Mouse (Mus musculus): Measurements from ENCODE around the gene Kng1.
"Not testable (repeated sequence)": the region's sequence is repeated elsewhere in the genome, so short reads cannot be mapped to it uniquely, and the experiment has no call there.

Kng1 gene

DNA sequence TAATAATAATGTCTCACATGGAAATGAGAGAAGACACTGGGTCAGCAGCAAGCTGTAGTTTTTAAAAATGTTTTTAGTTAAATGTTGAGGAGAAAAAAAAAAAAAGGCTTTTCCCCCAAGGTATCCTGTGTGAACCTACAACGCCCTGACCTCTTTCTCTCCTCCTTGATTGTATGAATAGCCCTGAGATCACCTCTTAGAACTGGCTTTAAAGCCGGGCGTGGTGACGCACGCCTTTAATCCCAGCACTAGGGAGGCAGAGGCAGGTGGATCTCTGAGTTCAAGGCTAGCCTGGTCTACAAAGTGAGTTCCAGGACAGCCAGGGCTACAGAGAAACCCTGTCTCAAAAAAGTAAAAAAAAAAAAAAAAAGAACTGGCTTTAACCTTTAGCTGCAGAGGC lies 37.9 kb downstream of the Kng1 start:
- DNase-seq, result not testable (repeated sequence)

DNA sequence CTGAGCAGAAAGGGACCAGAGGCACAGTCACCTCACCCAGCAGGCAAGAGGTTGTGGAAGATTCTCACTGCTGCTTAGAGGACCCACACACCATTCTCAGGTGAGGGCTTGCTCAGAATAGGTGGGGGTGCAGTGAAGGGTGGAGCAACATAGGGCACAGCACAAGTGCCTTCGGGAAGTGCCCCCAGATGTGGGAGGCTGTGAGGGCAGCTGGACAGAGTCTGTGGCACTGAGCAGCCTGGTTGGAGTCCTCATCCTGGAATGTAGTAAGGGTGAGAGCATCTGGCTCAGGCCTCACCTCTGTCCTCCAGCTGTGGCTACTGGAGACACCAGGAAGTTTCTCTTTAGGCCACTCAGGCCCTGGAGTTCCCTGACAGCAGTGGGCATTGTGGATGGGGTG lies 39.2 kb downstream of the Kng1 start:
- DNase-seq, result not testable (repeated sequence)

DNA sequence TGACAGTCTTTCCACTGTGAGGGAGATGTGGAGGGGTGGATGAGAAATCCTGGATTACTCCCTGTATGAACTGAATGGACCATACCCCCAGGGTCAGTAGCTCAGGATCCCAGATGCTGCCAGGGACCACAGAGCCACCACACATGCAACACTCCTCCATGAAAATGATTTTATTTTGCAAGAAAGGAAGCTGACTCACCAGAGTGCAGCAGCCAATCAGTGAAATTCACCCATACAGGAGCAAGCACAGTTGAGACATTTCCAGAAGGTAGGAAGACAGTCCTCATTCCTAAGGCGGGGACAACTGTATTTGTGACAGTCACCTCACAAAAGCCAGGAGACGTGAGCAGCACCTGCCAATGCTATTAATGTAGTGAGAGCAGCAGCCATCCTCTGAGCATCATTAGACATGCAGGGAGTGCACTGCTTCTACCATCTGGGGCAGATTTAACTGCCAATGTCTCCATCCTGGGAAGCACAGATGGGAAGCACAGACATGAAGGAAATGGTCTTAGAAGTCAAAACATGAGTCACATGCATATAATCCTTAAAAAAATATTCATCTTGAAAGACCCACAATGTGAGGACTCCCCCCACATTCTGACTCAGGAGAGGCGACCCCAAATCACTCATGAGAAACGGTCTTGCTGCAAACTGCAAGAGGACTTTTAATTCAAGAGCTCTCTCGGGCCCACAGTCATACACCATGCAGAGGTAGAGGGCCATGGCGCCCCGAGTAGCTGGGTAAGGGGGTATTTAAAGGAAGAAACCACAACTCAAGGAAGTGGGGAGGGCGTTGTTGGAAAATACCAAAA lies 39.8 kb downstream of the Kng1 start:
- not testable (repeated sequence) for DNase-seq

DNA sequence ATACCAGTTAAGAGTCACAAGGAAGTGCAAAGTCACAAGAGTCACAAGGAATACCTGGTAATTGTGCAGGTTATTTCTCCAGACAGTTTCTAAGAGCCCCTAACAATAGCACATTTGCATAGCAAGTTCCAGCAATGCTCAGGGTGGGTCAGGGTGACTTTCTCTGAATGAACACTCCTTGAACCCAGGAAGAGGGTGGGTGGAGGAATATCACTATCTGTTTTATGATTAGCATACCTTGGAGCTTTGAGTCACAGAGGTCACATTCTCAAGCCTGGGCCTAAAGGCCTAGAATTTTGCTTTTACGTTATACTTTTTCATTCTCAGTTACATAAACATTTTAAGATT lies 40.4 kb downstream of the Kng1 start:
- not testable (repeated sequence) for DNase-seq

DNA sequence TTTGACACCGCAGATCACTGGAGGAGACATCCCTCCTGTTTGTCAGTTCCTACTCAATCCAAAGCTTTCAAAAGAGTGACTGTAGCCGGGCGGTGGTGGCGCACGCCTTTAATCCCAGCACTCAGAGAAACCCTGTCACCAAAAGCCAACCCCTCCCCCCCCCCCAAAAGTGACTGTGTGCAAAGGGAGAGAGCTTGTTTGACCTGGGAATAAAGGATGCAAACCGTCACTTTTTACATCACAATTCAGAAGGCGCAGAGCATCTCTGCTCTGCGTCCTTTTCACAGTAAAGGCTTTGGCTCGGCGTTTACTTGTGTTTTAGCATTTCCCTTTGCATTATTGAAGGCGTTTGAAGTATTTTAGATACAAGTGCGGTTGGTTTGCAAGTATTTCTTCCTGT lies 42.0 kb downstream of the Kng1 start:
- no peak for DNase-seq

DNA sequence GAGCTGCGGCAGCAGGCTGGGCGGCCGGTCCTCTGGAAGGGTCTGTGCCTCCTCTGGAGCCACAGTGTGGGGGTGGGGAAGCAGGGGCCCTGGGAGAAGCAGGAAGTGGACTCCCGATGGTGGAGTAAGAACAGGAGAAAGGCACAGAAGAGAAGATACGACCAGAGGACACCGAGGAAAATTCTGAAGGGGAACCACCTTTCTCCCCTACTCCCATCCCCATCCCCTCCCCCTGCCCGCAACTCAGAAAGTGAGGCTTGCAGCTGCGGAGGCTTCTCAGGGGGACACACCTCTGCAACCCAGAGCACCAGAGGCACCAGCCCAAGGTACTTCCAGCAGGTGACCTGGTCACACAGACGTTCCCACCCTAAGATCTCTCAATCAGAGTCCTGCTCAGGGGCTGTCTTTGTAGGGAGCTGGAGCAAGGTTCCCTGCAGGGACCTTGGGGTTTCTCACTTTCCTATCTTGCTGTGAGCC lies 42.5 kb downstream of the Kng1 start:
- no peak for DNase-seq

DNA sequence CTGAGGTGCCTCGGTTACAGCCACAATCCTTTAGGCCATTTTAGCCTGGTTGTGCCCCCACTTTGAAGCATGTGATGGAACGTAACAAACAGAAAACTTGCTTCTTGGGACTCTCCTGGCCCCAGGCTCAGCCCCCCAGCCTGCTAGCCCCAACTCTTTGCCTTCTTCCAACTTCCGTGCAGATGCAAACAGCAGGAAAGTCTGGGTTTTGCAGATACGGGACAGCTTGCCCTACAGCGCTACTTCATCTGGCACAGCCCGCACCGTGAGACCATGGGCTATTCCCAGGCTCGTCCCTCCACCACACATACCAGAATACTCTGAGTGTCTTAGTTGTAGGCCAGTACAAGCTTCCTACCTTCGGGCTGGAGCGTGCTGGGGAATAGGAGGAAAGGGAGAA lies 42.9 kb downstream of the Kng1 start:
- no peak for DNase-seq

DNA sequence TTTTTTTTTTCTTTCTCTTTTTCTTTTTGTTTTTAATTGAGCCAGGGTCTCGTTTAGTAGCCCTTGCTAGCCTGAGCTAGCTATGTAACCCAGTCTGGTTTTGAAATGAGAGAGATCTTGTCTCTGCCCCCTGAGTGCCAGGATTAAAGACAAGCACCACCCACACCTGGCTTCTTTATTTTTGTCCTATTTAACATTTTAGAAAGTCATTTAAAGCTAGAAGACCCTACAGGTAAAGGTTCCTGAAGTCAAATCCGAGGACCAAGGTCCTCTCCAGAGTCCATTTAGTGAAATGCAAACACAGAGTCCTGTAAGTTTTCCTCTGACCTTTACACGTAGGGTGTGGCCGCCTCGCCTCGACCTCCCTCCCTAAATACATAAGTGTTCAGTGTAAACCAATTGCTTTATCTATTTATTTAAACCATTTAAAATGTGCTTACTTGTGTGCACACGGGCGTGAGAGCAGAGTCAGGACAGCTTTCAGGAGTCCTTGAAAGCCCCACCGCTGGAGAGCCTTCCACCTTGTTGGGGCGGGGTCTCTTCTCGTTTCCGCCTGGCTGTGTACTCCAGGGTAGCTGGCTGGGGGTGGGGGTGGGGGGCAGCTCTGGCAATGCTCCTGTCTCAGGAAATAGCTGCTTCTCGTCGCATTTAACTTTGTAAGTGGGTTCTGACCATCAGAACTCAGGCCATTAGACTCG lies 44.8 kb downstream of the Kng1 start:
- no peak for DNase-seq

DNA sequence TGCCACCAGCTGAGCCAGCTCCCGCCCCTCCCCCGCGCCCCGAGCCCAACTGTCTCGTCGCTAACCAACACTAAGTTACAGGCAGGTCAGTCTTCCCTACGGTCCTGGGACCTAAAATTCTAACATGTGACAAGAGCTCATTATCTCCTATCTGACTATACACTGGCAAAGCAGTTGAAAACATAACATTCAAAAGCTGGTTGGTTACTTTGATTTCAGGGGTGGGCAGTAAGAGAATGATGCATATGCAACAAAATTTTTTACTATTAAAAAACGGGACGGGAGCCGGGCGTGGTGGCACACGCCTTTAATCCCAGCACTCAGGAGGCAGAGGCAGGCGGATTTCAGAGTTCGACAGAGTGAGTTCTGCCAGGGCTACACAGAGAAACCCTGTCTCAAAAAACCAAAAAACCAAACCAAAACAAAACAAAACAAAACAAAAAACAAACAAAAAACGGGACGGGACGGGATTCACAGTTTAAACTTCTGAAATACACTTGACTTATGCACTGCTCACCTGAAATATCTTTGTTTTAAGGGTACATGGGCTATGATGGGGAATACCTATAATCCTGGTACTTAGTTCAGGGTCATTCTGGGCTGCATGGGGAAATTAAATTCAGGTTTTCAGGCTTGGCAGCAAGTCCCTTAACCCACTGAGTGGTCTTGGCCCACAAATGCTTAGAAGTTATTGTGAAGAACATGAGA lies 45.5 kb downstream of the Kng1 start:
- no peak for DNase-seq

DNA sequence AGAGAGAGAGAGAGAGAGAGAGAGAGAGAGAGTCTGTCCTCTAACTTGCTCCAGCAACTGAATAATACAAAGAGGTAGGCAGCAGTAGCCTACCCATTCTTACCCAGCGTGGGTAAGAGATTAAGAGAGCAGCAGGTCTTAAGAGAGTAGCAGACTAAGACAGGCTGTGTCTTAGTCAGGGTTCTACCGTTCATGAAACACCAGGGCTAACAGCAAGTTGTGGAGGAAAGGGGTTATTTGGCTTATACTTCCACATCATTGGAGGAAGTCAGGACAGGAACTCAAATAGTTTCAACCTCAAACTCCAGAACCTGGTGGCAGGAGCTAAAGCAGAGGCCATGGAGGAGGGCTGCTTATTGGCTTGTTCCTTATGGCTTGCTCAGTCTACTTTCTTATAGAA lies 46.2 kb downstream of the Kng1 start:
- DNase-seq, result no peak

DNA sequence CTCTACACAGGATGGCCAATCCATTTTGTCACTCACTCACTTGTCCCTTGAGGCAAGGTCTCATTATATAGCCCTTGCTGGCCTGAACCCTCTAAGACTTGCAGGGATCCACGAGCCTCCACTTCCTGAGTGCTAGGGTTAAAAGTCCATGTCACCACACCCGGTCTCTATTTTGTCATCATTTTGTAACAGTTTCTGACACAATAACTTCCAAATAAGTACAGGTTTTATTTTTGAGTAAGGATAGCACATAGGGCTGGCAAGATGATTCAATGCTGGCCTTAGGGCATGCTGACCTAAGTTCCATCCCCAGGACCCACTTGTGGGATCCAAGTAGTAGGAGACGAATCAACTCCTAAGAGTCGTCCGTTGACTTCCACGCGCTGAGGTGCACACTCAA lies 48.5 kb downstream of the Kng1 start:
- DNase-seq, result no peak

DNA sequence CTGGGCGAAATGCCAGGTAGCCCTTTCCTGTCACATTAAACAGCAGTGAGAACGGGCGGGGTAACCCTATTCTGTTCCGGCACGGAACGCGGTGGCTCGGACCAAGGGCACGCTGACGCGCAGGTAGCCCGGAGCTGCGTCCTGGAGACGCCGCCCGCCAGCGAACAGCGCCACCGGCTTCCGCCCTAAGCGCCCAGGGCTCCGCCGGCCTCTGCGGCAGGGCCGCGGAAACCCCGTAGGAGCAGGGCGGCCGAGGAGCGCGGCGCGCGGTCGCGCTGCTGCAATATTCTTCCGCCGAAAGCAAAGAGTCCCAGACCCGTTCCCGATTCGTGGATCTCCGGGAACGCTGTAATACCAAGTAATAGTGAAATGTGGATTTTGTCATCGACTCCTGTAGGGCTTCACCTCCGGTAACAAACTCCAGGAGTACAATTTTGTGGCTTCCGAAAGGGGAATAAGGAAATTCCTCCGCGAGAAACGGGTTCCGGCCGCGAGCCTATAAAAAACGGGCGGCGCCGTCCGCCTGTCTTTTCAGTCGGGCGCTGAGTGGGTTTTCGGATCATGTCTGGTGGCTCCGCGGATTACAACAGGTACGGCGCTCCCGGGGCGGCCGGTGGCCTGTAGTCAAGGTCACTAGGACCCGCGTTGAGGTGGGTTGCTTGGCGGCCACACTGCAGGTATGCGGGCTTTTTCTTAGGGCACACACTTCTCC lies 49.7 kb downstream of the Kng1 start, which contains the start of gene Eif4a2:
TSS of gene Eif4a2 (plus strand) at position 214 of the 712 bp plus-strand sequence.
- peak; percentile 91 to 92 for DNase-seq

DNA sequence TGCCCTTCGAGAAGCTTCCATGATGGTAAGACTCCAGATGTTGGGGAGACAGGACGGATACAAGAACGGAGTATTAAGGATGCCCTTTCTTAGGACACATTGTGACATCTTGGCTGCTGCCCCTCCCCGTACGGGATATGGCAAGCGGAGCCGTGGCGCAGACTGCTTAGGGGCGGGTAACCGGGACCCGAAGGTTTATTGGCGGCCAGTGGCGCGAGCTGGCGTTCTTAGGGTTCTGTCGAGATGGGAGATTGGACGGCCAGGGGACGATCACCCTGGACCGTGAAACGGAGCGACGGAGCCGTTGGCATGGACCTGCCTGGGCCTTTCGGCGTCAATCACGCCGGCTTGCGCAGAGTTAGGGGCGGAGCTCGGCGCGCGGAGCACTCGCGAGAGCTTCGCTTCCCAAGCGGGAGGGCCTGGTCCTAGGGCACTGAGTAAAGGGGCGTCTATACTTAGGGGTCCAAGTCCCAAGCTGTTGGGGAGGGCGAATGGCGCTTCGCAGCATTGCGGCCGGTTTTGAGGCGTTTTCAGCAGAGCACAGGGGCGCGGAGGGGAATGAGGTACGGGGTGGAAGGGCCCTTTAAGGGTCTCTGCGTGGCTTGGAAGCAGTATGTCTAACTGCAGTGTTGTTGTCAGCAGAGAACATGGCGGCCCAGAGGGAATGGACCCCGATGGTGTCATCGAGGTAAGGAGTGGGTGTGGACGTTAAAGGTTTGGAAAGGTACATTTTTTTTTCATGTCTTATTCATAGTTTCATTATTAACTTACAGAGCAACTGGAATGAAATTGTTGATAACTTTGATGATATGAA lies 50.5 kb downstream of the Kng1 start:
- peak; percentile 70 to 74 for DNase-seq

DNA sequence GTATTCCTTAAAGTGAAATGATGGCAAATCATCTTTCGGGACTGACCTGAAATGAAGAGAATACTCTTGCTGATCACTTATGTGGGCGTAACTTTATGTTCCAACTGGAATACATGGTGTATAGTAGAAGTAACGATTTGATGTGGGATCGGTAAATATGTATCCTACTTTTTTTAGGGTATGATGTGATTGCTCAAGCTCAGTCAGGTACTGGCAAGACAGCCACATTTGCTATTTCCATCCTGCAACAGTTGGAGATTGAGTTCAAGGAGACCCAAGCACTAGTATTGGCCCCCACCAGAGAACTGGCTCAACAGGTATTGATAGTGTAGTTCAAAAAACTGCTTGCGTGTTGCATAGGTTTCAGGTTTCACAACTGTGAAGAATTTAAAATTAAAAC lies 51.3 kb downstream of the Kng1 start:
- DNase-seq, result no peak

DNA sequence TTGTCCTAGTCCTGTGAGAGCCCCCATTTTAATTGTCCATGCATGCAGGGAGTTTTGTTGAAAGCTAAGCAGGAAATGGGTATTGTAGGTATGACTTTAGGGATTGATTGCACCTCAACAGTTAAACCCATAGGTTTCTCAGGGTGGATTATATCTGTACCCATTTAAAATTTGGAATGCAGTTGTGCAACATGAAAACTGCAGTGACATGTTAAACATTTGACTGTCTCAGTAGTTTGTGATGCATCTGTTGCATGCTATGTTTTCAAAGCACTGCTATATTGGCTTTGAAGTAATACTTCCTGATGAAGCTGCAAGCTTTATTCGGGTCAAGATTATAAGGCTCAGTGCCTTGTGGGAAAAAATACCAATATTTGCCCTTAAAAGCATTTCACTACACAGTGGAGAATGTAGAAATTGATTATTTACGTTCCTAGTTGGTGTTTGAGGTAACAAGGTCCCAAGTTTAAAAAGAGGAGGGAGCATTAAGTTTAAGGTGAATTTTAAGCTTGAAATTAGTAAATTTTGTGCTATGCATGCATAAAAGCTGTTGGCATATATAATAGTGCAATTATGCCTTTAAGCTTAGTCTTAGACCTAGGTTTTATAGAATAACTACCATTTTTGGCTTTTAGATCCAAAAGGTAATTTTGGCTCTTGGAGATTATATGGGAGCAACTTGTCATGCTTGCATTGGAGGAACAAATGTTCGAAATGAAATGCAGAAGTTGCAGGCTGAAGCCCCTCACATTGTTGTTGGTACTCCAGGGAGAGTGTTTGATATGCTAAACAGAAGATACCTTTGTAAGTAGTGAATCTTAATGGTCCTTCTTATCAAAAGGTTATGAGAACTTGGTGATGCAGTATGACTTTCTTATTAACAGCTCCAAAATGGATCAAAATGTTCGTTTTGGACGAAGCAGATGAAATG lies 52.0 kb downstream of the Kng1 start:
- DNase-seq, result no peak

DNA sequence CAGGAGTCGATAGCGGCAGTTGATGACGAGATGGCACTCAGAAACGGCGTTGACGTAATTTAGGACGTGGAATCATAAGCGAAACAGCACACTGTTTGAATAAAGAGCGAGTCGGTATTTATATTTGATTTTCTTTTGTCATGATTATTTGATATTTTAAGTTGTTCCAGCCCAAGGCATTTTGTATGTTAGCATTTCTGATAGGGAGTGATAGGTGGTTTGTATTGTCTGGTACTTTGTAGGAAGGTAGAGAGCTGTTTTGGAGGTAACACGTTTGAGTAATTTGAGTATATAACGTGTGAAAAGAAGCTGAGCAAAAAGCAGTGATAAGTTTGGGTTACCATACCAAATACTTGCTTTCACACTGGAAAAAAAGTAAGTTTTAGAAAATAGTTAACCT lies 54.7 kb downstream of the Kng1 start:
- no peak for DNase-seq

DNA sequence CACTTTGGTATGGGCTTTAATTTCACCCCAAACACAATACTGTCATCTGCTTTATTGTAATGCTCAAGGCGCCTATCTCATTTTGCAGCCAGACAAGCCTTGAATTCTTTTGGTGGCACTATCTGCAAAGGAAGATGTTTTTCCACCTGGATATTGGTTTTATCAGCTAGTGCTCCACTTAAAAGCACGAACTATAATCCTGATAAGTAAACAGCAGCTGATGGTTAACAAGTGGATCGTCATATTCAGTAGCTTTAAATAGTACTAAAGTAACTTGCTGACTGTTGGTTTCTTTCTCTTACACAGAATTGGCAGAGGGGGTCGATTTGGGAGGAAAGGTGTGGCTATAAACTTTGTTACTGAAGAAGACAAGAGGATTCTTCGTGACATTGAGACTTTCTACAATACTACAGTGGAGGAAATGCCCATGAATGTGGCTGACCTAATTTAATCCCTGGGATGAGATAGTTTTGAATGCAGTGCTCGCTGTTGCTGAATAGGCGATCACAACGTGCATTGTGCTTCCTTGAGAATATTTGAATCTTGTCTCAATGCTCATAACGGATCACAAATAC lies 55.3 kb downstream of the Kng1 start:
- DNase-seq, result no peak

DNA sequence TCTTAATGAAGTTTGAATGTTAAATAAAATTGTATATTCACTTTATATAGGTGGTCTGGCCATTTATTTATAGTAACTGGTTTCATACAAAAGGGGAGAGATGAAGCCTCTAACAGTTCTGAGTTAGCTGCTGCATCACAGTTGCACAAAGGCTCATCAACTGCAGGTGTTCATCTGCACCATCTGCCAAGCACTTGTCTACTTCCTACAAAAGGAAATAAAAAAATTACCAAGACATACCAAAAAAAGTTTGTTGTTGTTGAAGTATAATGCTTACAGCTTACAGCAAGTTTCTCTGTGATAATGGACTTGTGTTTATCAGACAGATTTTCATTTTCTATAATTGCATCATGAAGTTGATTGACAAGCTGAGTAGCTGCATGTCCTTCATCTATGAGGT lies 56.2 kb downstream of the Kng1 start:
- DNase-seq, result no peak

DNA sequence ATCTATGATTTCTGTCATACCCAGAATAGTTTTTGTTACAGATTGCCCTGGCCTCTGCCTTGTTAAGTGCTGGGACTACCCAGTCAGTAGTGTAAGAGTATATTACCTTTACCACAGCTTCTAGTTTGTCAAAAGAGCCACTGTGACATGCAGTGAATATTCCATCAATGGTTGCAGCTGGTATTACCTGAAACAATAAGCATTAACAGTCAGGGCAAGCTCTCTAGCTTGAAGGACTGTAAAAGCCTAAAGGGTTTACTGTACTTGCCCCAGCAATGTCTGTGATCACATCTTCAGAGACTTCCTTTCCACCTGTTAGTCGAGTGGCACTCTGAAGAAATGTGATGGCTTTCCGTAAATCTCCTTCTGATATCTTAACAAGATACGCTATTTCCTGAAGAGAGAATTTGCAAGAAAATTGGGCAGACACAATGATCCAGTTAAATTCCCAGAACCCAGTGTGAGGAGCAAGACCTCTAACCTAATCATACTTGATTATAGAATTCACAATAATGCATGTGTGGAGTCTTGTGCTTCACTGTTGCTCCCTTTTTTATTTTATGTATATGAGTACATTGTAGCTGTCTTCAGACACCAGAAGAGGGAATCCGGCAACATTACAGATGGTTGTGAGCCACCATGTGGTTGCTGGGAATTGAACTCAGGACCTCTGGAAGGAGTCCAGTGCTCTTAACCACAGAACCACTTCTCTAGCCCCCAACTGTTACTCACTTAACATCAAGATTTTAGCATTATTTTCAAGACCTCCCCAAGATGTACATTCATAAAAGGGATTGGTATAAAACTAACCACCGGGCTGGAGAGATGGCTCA lies 56.9 kb downstream of the Kng1 start:
- DNase-seq, result no peak

DNA sequence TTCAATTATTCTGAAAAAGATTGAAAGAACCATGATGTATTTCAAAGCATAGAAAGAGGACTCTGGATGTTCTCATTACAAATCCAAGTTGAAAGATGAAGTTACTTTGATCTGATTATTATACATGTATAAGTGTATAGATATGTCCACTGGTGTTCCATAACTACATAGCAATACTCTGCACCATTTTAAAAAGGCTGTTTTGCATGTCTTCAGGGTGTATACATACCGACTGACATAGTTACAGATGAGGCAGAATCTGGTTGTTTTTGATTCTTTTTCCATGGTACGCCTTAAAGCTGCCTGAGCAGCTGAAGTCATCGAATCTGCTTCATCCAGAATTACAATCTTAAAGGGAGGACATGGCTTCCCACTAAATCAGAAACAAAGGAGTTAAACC lies 57.8 kb downstream of the Kng1 start:
- no peak for DNase-seq

Data from spleen, adult 18-20 months (tissue).